17 mouse cellular contexts compared by ENCODE assay signal in genomic region chr1:37149866-37150265, GRCm38 (mm10).
DNase-seq lines count a peak whose midpoint lies in the region; ATAC-seq lines count a peak whose summit lies in the region.
"Had no signal": no experiment of that assay in that cellular context is flagged by ENCODE, and none has a peak within 500 bp of the region (broad histone marks: within the 10 kb centered on the region; RNA-seq: fewer than 3 reads in every experiment).

No protein-coding gene starts in this region.

- no peaks in the 10 kb centered on the region for H3K4me1 ChIP-seq in midbrain, embryonic 14.5 days (ENCODE audit: control insufficient read depth, insufficient read depth, low read length)
- 0 out of 2 replicates have a peak, but pooled peaks cover 4% of the 10 kb centered on the region for H3K4me1 ChIP-seq in midbrain, embryonic 10.5 days
- H3K4me1 ChIP-seq in heart, embryonic 11.5 days (ENCODE audit: control insufficient read depth, insufficient read depth, low read length): no peaks in the 10 kb centered on the region
- no peaks in the 10 kb centered on the region for H3K4me1 ChIP-seq in intestine, embryonic 15.5 days (replicated peaks)
- H3K4me1 ChIP-seq: heart, embryonic 15.5 days; hindbrain, embryonic 13.5 days; limb, embryonic 12.5 days had no signal

- no peaks in the 10 kb centered on the region for H3K27me3 ChIP-seq in midbrain, embryonic 14.5 days (ENCODE audit: control insufficient read depth, insufficient read depth, low read length)
- no peaks in the 10 kb centered on the region for H3K27me3 ChIP-seq in midbrain, embryonic 10.5 days (ENCODE audit: low read depth, poor library complexity, severe bottlenecking)
- no peaks in the 10 kb centered on the region for H3K27me3 ChIP-seq in heart, embryonic 11.5 days (ENCODE audit: control insufficient read depth, insufficient read depth, low read length)
- no peaks in the 10 kb centered on the region for H3K27me3 ChIP-seq in intestine, embryonic 15.5 days (replicated peaks)
- H3K27me3 ChIP-seq: heart, embryonic 15.5 days; hindbrain, embryonic 13.5 days; limb, embryonic 12.5 days had no signal

- no peaks in the 10 kb centered on the region for H3K9me3 ChIP-seq in midbrain, embryonic 14.5 days (ENCODE audit: control insufficient read depth, low read length)
- no peaks in the 10 kb centered on the region for H3K9me3 ChIP-seq in midbrain, embryonic 10.5 days (replicated peaks)
- no peaks in the 10 kb centered on the region for H3K9me3 ChIP-seq in heart, embryonic 11.5 days (replicated peaks; ENCODE audit: control insufficient read depth, low read length)
- no peaks in the 10 kb centered on the region for H3K9me3 ChIP-seq in intestine, embryonic 15.5 days
- H3K9me3 ChIP-seq: heart, embryonic 15.5 days; hindbrain, embryonic 13.5 days; limb, embryonic 12.5 days had no signal

- no peak overlapping the region for H3K4me3 ChIP-seq in midbrain, embryonic 14.5 days (replicated peaks; ENCODE audit: low read depth, low read length)
- no peak overlapping the region for H3K4me3 ChIP-seq in midbrain, embryonic 10.5 days
- H3K4me3 ChIP-seq in heart, embryonic 11.5 days (ENCODE audit: low read depth, low read length): no peak overlapping the region
- H3K4me3 ChIP-seq in intestine, embryonic 15.5 days (replicated peaks): no peak overlapping the region
- H3K4me3 ChIP-seq: heart, embryonic 15.5 days; hindbrain, embryonic 13.5 days; limb, embryonic 12.5 days had no signal

- no peaks in the 10 kb centered on the region for H3K36me3 ChIP-seq in midbrain, embryonic 14.5 days (ENCODE audit: control insufficient read depth, insufficient read depth, low read length)
- no peaks in the 10 kb centered on the region for H3K36me3 ChIP-seq in midbrain, embryonic 10.5 days
- no peaks in the 10 kb centered on the region for H3K36me3 ChIP-seq in heart, embryonic 11.5 days (ENCODE audit: control insufficient read depth, insufficient read depth, low read length)
- H3K36me3 ChIP-seq in intestine, embryonic 15.5 days: no peaks in the 10 kb centered on the region
- H3K36me3 ChIP-seq: heart, embryonic 15.5 days; hindbrain, embryonic 13.5 days; limb, embryonic 12.5 days had no signal

- no peak for ATAC-seq in midbrain, embryonic 14.5 days (ENCODE audit: low FRiP score, low TSS enrichment)
- ATAC-seq in heart, embryonic 11.5 days (replicated peaks; ENCODE audit: insufficient number of reproducible peaks, low FRiP score, low TSS enrichment): no peak
- ATAC-seq in intestine, embryonic 15.5 days: no peak

- DNase-seq in cerebellum, adult 9-11 months: peak; percentile 2
- no peak for DNase-seq in cerebellum, postnatal 14 days
- peak; percentile 28 for DNase-seq in midbrain, embryonic 14.5 days
- DNase-seq in midbrain, embryonic 10.5 days (ENCODE audit: low spot score): no peak
- DNase-seq in layer of hippocampus, adult 9-10 months (ENCODE audit: low spot score): peak; percentile 24
- DNase-seq in right cerebral cortex, postnatal 36 days (ENCODE audit: low spot score in 2 of 2): peak; percentile 5 to 28
- DNase-seq: adrenal gland, adult 8-10 months; cerebellum, adult 8-10 months; kidney, adult 11 months; kidney, postnatal 25 days; lung, postnatal 10 days had no signal

- no peak overlapping the region for H3K4me2 ChIP-seq in midbrain, embryonic 14.5 days (ENCODE audit: low read length)
- H3K4me2 ChIP-seq in heart, embryonic 11.5 days: no peak overlapping the region
- H3K4me2 ChIP-seq in intestine, embryonic 15.5 days (replicated peaks): no peak overlapping the region
- H3K4me2 ChIP-seq: heart, embryonic 15.5 days; hindbrain, embryonic 13.5 days; limb, embryonic 12.5 days had no signal

- H3K9ac ChIP-seq in midbrain, embryonic 14.5 days (replicated peaks; ENCODE audit: low read length): no peak overlapping the region
- no peak overlapping the region for H3K9ac ChIP-seq in heart, embryonic 11.5 days (ENCODE audit: low read depth, low read length)
- H3K9ac ChIP-seq in intestine, embryonic 15.5 days: no peak overlapping the region
- H3K9ac ChIP-seq: heart, embryonic 15.5 days; hindbrain, embryonic 13.5 days; limb, embryonic 12.5 days; liver, embryonic 14.5 days had no signal

- 85% methylated on average over 7 of the region's 7 CpGs for WGBS in midbrain, embryonic 14.5 days
- WGBS in midbrain, embryonic 10.5 days: 94% methylated on average over 7 of the region's 7 CpGs
- WGBS in heart, embryonic 11.5 days (ENCODE audit: insufficient replicate concordance): 82% methylated on average over 7 of the region's 7 CpGs
- 92% methylated on average over 7 of the region's 7 CpGs for WGBS in intestine, embryonic 15.5 days

- H3K27ac ChIP-seq in midbrain, embryonic 14.5 days (replicated peaks; ENCODE audit: low read depth, low read length): no peak overlapping the region
- no peak overlapping the region for H3K27ac ChIP-seq in midbrain, embryonic 10.5 days (replicated peaks)
- no peak overlapping the region for H3K27ac ChIP-seq in heart, embryonic 11.5 days (ENCODE audit: low read depth, low read length)
- no peak overlapping the region for H3K27ac ChIP-seq in intestine, embryonic 15.5 days
- H3K27ac ChIP-seq: heart, embryonic 15.5 days; hindbrain, embryonic 13.5 days; limb, embryonic 12.5 days; liver, embryonic 14.5 days had no signal

Comparison
In these comparisons a context has a peak if more than half of its experiments do, and no peak if none do; other contexts are left out.
1. DNase-seq: peak in cerebellum, adult 9-11 months (single experiment), midbrain, embryonic 14.5 days (single experiment), layer of hippocampus, adult 9-10 months (single experiment) and right cerebral cortex, postnatal 36 days (2 of 2); none in cerebellum, postnatal 14 days (0 of 2) and midbrain, embryonic 10.5 days (single experiment).